Mouse (Mus musculus) forebrain, embryonic 14.5 days (tissue): ENCODE data around the gene Grik5. TPM values are rescaled to one million over a fixed set of nuclear protein-coding genes. Genes with fewer than 3 reads are reported as not detected.

Experiments used
- ATAC-seq: fragments of 200-750 bp; cut with Nextera tagmentation; 2 replicates; pipeline ENCODE4 v1.8.0; 2017; ENCODE audit warnings: mild to moderate bottlenecking, moderate library complexity
- DNase-seq: peaks from one replicate; pipeline ENCODE4 v3.0.0-alpha.2; 2015; ENCODE audit warnings: low spot score
- H3K27ac ChIP-seq: fragments of 300-500 bp; sonication (generic); 2 replicates; pipeline ENCODE4 v1.5.1; 2014; ENCODE audit warnings: low read depth, mild to moderate bottlenecking, control low read depth, low read length, moderate library complexity
- H3K27me3 ChIP-seq: fragments of 300-500 bp; sonication (generic); replicated peaks from 2 replicates; pipeline ENCODE4 v1.6.1; 2014; ENCODE audit warnings: low read length, control low read depth, mixed read lengths; ENCODE audit not compliant: control insufficient read depth, insufficient read depth
- H3K36me3 ChIP-seq: fragments of 300-500 bp; sonication (generic); 2 replicates; pipeline ENCODE4 v1.6.1; 2014; ENCODE audit warnings: low read length, control low read depth; ENCODE audit not compliant: control insufficient read depth, insufficient read depth
- H3K4me1 ChIP-seq: fragments of 300-500 bp; sonication (generic); 2 replicates; pipeline ENCODE4 v1.6.1; 2014; ENCODE audit warnings: antibody characterized with exemption, low read length, control low read depth; ENCODE audit not compliant: control insufficient read depth, insufficient read depth
- H3K4me2 ChIP-seq: fragments of 300-500 bp; sonication (generic); 2 replicates; pipeline ENCODE4 v1.6.1; 2014; ENCODE audit warnings: mild to moderate bottlenecking, control low read depth, low read length
- H3K4me3 ChIP-seq: fragments of 300-500 bp; sonication (generic); 2 replicates; pipeline ENCODE4 v1.5.1; 2014; ENCODE audit warnings: low read depth, low read length, control low read depth
- H3K9ac ChIP-seq: fragments of 300-500 bp; sonication (generic); 2 replicates; pipeline ENCODE4 v1.6.1; 2014; ENCODE audit warnings: mild to moderate bottlenecking, low read length, control low read depth, moderate library complexity
- H3K9me3 ChIP-seq: fragments of 300-500 bp; sonication (generic); replicated peaks from 2 replicates; pipeline ENCODE4 v1.6.1; 2016; ENCODE audit warnings: low read length, control low read depth, mixed read lengths; ENCODE audit not compliant: control insufficient read depth
- WGBS: fragments of 180-500 bp; shearing (Covaris S2); extraction: QIAGEN DNeasy Blood & Tissue Kit; methylation state at CpG from one replicate; pipeline ENCODE4 v1.1.7; 2014; 5-methylcytosine and 5-hydroxymethylcytosine counted together
- polyA plus RNA-seq: library from polyadenylated mRNA; unstranded; fragments of >200 nt; fragmentation: Nextera tagmentation; extraction: Ambion mirVana; gene quantifications from 2 replicates; pipeline ENCODE4 v1.2.1, GENCODE M21; 2014

Gene Grik5
- polyA plus RNA-seq, 1 experiment from 2014 or later = 11.2 TPM

DNA sequence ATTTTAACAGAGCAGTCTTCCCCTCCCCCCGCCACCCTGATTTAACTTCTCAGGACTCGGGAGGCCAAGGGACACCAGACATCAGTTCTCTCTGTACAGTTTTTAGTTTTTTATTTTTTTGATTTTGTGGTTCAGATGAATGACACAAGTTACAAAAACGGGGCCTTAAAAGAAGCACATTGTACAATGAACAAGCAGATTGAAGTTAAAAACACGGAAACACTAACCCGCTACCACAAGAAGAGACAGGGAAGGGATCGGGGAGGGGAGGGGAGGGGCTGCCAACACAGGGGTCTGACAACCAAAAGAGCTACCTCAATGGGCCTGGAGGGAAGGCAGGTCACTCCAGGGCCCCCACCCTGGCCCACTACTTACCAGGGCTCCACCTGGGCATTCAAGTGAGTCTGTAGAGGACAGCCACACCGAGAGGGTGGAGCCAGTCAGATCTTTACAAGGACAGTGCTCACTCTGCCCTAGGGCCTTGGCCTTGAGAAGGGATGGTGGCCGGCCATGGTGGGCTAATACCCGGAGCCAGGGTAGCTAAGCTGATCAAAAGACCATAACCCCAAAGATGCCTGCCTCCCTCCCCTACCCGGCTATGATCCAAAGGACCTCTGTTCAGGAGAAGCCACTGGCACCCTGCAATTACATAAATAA lies 15.2 kb upstream of the Grik5 start:
- no peak for DNase-seq
- H3K27ac ChIP-seq = no peak overlapping the region

DNA sequence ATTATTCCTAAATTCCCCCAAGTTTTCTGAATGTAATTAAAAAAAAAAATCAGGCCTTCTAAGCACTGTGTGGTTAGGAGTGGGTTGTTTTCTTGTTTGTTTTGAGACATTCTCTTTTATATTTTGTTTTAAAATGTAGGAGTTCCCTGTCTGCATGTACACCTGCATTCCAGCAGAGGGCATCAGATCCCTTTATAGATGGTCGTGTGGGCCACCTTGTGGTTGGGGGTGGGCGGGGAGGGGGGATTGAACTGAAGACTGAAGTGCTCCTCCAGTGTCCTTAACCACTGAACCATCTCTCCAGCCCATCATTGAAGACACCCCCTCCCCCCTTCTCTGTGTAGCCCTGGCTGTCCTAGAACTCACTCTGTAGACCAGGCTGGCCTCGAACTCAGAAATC lies 14.5 kb upstream of the Grik5 start:
- no peaks in the 10 kb centered on the region for H3K4me1 ChIP-seq
- H3K9me3 ChIP-seq = no peaks in the 10 kb centered on the region
- H3K4me3 ChIP-seq = no peak overlapping the region
- no peaks in the 10 kb centered on the region for H3K27me3 ChIP-seq
- ATAC-seq (no peak), DNase-seq (peak; percentile 29)
- H3K4me2 ChIP-seq = no peak overlapping the region
- WGBS = 53% methylated on average over 3 of the region's 3 CpGs
- H3K9ac ChIP-seq = no peak overlapping the region
- H3K27ac ChIP-seq = no peak overlapping the region
- H3K36me3 ChIP-seq = peaks cover 48% of the 10 kb centered on the region

More for the DNA sequence above, 15.2 kb upstream of the Grik5 start:
- H3K9me3 ChIP-seq = no peaks in the 10 kb centered on the region
- H3K4me1 ChIP-seq = no peaks in the 10 kb centered on the region
- no peak overlapping the region for H3K4me2 ChIP-seq
- peak; percentile 30; the same call in 1 of the 2 replicates for ATAC-seq
- H3K4me3 ChIP-seq = no peak overlapping the region
- no peak overlapping the region for H3K9ac ChIP-seq
- peaks cover 44% of the 10 kb centered on the region for H3K36me3 ChIP-seq
- 70% methylated on average over 10 of the region's 10 CpGs for WGBS
- H3K27me3 ChIP-seq = no peaks in the 10 kb centered on the region

DNA sequence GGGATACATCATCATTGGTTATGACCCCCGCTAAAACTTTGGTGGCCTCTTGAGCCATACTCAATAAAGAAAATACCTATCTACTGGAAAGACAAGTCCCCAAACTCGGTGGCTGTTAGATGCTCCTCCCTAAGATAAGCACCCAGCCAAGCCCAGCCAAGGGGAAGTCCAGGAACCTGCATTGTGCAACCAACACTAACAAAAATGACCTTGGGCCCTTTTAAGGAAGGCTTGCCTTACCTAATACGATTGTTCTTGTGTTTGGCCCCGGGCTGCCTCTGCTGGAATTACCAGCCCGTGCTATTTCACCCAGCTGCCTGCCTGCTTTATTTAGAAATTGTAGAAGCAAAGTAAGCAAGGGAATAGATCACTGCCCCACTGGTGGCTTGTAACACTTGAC lies 12.5 kb upstream of the Grik5 start:
- Histone ChIP-seq H3K4me2 (no peak overlapping the region), H3K9me3 (no peaks in the 10 kb centered on the region), H3K27ac (no peak overlapping the region), H3K4me3 (no peak overlapping the region), H3K9ac (no peak overlapping the region), H3K4me1 (no peaks in the 10 kb centered on the region), H3K27me3 (no peaks in the 10 kb centered on the region), H3K36me3 (peaks cover 69% of the 10 kb centered on the region)
- DNase-seq (no peak), ATAC-seq (no peak)
- 88% methylated on average over 5 of the region's 5 CpGs for WGBS

DNA sequence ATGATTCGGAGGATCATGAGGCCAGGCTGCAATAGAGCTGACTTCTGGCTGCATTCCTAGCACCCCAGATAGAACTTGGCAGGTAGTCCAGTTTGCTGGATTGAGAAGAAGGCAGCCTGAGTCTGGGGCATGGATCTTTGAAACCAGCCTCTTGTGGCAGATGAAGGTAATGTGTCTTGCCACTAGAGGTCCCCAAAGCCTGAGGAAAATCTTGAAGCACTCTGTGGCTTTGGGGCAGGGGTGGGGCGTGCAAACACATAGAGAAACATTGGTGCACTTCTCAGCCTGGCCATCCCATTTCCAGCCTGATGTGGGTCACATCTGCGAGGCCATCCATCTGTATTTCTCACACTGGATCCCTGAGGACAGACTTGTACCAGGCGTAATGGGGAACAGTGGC lies 10.4 kb upstream of the Grik5 start:
- peak overlapping the region; percentile 25; the same call in 1 of the 2 replicates for H3K9ac ChIP-seq
- H3K36me3 ChIP-seq = peaks cover 73% of the 10 kb centered on the region
- no peaks in the 10 kb centered on the region for H3K27me3 ChIP-seq
- H3K4me3 ChIP-seq = no peak overlapping the region
- H3K27ac ChIP-seq = no peak overlapping the region
- peaks cover 11% of the 10 kb centered on the region for H3K4me1 ChIP-seq
- ATAC-seq (no peak), DNase-seq (peak; percentile 63)
- 85% methylated on average over 4 of the region's 4 CpGs for WGBS
- H3K9me3 ChIP-seq = no peaks in the 10 kb centered on the region
- no peak overlapping the region for H3K4me2 ChIP-seq

DNA sequence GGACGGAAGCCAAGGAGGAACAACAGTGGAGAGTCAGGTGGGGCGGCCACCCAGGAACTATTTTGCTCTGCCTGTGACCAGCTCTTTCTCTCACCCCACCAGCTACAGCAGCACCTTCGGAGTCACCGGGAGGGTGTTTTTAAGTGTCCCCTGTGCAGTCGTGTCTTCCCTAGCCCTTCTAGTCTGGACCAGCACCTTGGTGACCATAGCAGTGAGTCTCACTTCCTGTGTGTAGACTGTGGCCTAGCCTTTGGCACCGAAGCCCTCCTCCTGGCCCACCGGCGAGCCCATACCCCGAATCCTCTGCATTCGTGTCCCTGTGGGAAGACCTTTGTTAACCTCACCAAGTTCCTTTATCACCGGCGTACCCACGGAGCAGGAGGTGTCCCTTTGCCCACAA lies 8.3 kb upstream of the Grik5 start:
- no peaks in the 10 kb centered on the region for H3K9me3 ChIP-seq
- 94% methylated on average over 13 of the region's 13 CpGs for whole genome bisulfite sequencing
- no peaks in the 10 kb centered on the region for H3K27me3 ChIP-seq
- peaks cover 63% of the 10 kb centered on the region for H3K36me3 ChIP-seq
- H3K4me1 ChIP-seq = peaks cover 17% of the 10 kb centered on the region
- ATAC-seq = no peak
- no peak overlapping the region for H3K4me3 ChIP-seq
- H3K4me2 ChIP-seq = no peak overlapping the region
- no peak for DNase-seq
- H3K9ac ChIP-seq = no peak overlapping the region
- H3K27ac ChIP-seq = no peak overlapping the region

DNA sequence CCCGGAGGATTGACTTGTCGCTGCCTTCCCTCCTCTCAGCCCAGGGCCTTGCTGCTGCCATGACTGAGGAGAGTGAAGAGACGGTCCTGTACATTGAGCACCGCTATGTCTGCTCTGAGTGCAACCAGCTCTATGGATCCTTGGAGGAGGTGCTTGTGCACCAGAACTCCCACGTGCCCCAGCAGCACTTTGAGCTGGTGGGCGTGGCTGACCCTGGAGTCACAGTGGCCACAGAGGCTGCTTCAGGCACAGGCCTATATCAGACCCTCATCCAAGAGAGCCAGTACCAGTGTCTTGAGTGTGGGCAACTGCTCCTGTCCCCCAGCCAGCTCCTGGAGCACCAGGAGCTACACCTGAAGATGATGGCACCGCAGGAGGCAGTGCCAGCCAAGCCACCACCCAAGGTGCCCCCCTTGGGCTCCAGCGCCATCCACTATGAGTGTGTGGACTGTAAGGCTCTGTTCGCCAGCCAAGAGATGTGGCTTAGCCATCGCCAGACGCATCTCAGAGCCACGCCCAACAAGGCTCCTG lies 7.4 kb upstream of the Grik5 start:
- WGBS = 83% methylated on average over 12 of the region's 12 CpGs
- Histone ChIP-seq H3K36me3 (peaks cover 54% of the 10 kb centered on the region), H3K27ac (no peak overlapping the region), H3K4me2 (no peak overlapping the region), H3K9me3 (no peaks in the 10 kb centered on the region), H3K4me1 (peaks cover 17% of the 10 kb centered on the region), H3K4me3 (no peak overlapping the region), H3K27me3 (no peaks in the 10 kb centered on the region), H3K9ac (no peak overlapping the region)
- DNase-seq (no peak), ATAC-seq (no peak)

DNA sequence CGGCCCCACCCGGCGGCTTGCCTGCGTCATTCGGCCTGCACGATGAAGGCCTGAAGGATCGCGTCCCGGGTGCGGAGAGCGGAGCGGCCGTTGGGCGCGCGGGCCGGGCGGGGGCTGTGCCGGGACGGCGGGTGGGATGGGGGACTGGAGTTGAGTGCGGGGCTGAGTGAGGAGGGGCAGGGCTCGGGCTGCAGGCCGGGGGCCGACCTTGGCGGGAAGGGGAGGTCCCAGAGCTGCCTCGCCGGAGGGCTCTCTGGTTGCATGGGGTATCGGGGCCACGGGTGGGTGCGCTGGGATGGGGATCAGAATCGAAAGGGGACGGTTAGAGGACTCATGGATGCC lies 5.2 kb upstream of the Grik5 start:
- H3K4me1 ChIP-seq = peaks cover 27% of the 10 kb centered on the region
- WGBS = under 1% methylated on average over 33 of the region's 33 CpGs

DNA sequence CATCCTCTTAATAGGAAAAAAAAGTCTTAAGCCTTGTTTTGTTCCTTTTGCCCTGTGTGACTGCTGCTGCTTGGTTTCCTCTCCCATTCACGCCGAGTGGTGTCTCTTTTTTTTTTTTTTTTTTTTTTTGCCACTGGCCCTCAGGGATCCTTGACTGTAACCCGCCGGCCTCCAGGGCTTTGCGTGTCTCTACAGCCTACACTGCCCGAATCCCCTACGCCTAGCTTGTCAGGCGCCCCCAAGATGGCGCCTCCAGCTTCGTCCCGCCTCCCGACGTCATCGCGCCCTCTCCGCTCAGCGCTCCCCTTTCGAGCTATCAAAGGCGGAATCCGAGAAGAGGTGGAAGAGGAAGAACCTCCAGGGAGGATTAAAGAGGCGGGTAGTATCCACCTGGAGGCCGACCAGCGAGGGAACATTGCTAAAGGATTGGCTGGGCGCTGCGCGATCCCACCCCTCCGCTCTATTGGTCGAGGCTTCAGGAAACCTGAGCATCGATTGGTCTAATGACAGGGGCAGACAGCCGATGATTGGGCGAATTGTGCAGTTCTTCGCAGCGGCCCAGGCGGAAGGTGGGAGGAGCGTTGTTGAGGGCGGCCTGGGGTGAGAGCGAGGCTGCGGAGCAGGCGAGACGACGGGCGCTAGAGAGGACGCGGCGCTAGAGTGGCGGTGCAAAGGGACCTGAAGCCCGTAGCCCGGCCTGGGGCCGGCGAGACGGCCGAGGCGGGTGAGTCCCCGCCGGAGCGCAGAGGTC lies 4.7 kb upstream of the Grik5 start:
- ATAC-seq (peak; percentile 96), DNase-seq (peak; percentile 100)
- peaks cover 27% of the 10 kb centered on the region for H3K36me3 ChIP-seq
- peak overlapping the region; percentile 96 for H3K27ac ChIP-seq
- H3K27me3 ChIP-seq = no peaks in the 10 kb centered on the region
- H3K9me3 ChIP-seq = no peaks in the 10 kb centered on the region
- WGBS = under 1% methylated on average over 50 of the region's 56 CpGs
- peak overlapping the region; percentile 93 for H3K9ac ChIP-seq
- peaks cover 27% of the 10 kb centered on the region for H3K4me1 ChIP-seq
- H3K4me3 ChIP-seq = peak overlapping the region; percentile 94
- H3K4me2 ChIP-seq = peak overlapping the region; percentile 85

More for the DNA sequence above, 5.2 kb upstream of the Grik5 start:
- H3K9ac ChIP-seq = peak overlapping the region; percentile 93
- DNase-seq (no peak), ATAC-seq (peak; percentile 43; the same call in 1 of the 2 replicates)
- H3K4me3 ChIP-seq = peak overlapping the region; percentile 94
- peak overlapping the region; percentile 96 for H3K27ac ChIP-seq
- peak overlapping the region; percentile 85 for H3K4me2 ChIP-seq
- H3K9me3 ChIP-seq = no peaks in the 10 kb centered on the region
- peaks cover 32% of the 10 kb centered on the region for H3K36me3 ChIP-seq
- H3K27me3 ChIP-seq = no peaks in the 10 kb centered on the region

DNA sequence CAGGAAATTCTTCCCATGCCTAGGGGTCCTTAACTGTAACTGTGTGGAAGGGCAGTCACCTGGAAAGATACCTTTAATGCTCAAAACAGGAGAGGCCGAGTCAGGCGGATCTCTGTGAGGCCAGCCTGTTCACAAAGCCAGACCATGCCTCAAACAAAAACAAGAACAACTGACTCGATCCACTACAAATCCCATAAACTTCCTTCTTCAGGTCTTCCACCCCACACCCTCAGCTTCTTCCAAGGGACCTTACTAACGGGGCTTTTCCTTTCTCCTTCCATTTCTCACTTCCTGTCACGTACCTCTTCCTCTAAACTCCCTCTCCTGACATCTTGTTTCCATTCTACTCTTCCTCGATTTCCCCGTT lies 4.1 kb upstream of the Grik5 start:
- ATAC-seq = no peak
- Histone ChIP-seq H3K9me3 (no peaks in the 10 kb centered on the region), H3K4me3 (peak overlapping the region; percentile 34), H3K4me2 (peak overlapping the region; percentile 52), H3K4me1 (peaks cover 28% of the 10 kb centered on the region), H3K9ac (peak overlapping the region; percentile 66), H3K27ac (peak overlapping the region; percentile 81), H3K36me3 (peaks cover 21% of the 10 kb centered on the region), H3K27me3 (no peaks in the 10 kb centered on the region)
- DNase-seq = no peak
- WGBS = 16% methylated on average over 7 of the region's 7 CpGs
